Mouse (Mus musculus) CH12F3 (cell line): ENCODE data around the gene Tmem198b.

Experiments used
- in situ Hi-C: fragments of 300-500 bp; cut with MboI; formaldehyde crosslinking; loops from 2 replicates; pipeline ENCODE4 v1.14.3; 2020; ENCODE audit warnings: low sequenced_read_pairs

Gene Tmem198b

GRCm38 (mm10) chr10:128801981-128802495 is 2.1 kb downstream of the Tmem198b start:
- in situ Hi-C loops = no loop called here

GRCm38 (mm10) chr10:128798676-128799075 is 5.5 kb downstream of the Tmem198b start:
- in situ Hi-C loops = no loop called here

- in situ Hi-C loops = no loop called here
Measured at GRCm38 (mm10) chr10:128795581-128795980, 8.6 kb downstream of the Tmem198b start.

GRCm38 (mm10) chr10:128794391-128794790 is 9.8 kb downstream of the Tmem198b start:
- in situ Hi-C loops = no loop called here

GRCm38 (mm10) chr10:128793258-128793657 is 10.9 kb downstream of the Tmem198b start:
- in situ Hi-C loops = no loop called here

- in situ Hi-C loops = no loop called here
Measured at GRCm38 (mm10) chr10:128792041-128792440, 12.1 kb downstream of the Tmem198b start.

GRCm38 (mm10) chr10:128790398-128791124 is 13.6 kb downstream of the Tmem198b start, which contains the start of gene Mmp19:
Gene Mmp19, plus strand, starts transcription at chr10:128790910.
- in situ Hi-C loops = no loop called here

GRCm38 (mm10) chr10:128780200-128780599 is 24.0 kb downstream of the Tmem198b start:
- in situ Hi-C loops = no loop called here

- in situ Hi-C loops = no loop called here
Measured at GRCm38 (mm10) chr10:128779011-128779795, 25.0 kb downstream of the Tmem198b start.

- in situ Hi-C loops = no loop called here
Measured at GRCm38 (mm10) chr10:128778441-128778840, 25.7 kb downstream of the Tmem198b start.

GRCm38 (mm10) chr10:128773685-128774084 is 30.5 kb downstream of the Tmem198b start:
- in situ Hi-C loops = no loop called here

GRCm38 (mm10) chr10:128772895-128773294 is 31.3 kb downstream of the Tmem198b start:
- in situ Hi-C loops = no loop called here
